Mouse (Mus musculus): Measurements from ENCODE around the gene Mbd5. TPM values are rescaled to one million over a fixed set of nuclear protein-coding genes. Genes with fewer than 3 reads are reported as not detected.
"Not testable (repeated sequence)": the region's sequence is repeated elsewhere in the genome, so short reads cannot be mapped to it uniquely, and the experiment has no call there.

The Mbd5 gene
- total RNA-seq, 2 experiments from 2014 or later = 125 to 148 TPM

DNA sequence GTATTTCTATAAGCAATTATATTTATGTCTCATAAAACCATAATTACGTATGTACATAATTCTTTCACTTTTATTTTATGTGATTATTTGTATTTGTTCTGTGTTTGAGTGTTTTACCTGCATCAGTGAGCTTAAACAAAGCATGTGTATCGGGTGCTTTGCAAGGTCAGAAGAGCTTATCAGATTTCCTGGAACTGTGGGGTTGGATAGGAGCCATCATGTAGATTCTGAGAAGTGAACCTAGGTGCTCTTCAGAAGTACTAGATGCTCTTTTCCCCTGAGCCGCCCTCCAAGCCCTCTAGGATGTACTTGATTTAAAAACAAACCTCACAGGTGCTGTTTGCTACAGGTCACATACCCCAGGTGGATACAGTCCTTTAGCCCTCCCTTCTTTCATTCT lies 227.7 kb downstream of the Mbd5 start:
- no peak for DNase-seq

DNA sequence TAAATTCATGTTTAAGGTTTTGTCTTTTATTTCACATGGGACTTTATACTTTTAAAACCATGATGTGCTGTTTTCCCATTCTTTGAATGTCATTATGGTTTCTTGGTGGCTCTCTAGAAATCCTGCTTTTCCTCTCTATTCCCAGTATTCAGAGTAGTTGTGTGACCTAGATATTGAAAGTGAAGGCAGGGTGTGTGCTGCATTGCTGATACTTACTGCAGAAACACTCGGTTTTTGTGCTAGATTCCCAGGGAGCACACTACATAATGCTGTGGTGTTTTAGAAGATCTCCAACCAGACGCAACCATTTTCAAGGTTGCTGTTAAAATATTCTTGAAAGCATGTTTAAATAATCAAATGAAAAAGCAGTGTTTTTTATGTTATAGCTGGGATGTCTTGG lies 241.7 kb downstream of the Mbd5 start:
- no peak for DNase-seq

DNA sequence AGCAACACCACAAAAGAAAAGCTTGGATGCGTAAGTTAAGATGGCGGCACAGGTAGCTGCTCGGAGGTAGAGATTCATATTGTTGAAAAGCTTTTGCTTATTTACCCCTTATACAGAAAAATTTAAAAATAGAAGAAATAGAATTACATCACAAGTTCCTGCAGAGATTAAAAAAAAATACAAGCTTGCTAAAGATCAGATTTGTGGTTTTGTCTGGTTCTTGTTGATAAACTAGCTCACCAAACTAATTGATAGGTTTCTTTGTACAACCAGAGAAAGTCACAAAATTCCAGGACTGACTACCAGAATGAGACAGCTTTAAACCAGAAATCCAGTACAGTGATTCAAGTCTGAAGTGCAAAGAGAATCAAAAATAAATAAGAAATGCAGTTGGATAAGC lies 242.4 kb downstream of the Mbd5 start:
- no peak for DNase-seq

- DNase-seq = no peak
Measured at GRCm38 (mm10) chr2:49204081-49204480, 254.8 kb downstream of the Mbd5 start.

DNA sequence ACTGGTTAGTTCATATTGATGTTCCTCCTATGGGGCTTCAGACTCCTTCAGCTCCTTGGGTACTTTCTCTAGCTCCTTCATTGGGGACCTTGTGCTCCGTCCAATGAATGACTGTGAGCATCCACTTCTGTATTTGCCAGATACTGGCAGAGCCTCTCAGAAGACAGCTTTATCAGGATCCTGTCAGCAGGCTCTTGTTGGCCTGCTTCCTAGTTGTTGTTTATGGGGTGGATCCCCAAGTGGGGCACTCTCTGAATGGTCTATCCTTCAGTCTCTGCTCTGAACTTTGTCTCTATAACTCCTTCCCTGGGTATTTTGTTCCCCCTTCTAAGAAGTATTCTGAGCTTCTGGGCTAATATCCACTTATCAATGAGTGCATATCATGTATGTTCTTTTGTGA lies 256.4 kb downstream of the Mbd5 start:
- not testable (repeated sequence) for DNase-seq

DNA sequence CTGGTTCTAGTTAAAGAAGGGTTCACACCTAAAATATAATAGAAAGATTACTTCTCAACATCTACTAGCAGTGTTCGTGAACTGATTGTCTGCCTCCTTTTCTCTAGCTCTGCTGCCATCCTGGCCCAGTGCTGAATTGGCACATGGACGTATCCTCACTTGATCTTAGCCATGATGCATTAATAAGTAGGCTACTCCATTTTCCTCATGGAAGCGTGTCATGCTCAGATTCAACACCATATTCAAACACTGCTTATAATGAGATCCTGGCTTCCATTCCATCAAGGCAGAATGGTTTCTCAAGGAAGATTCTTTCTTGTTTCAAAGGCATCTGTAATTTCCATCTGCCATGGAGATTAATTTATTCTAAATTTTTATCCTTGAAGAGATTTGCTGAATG lies 260.0 kb downstream of the Mbd5 start:
- DNase-seq = no peak

DNA sequence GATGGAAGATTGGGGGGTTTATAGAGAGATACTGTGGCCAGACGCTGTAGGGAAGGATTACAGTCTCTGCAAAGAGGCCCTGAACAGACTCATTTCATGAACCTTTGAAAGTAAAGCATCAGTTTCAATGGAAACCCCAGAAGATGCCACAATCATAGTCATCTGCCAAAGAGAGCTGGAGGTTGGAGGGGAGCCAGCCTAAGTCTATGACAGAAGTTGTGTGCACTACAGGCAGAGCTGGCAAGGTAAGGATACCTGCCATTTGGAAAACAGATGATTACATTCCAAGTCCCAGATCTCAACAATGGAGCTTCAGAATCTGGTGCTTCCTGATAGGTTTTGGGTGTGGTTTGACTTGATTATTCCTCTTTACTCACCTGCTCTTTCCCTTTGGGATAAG lies 261.1 kb downstream of the Mbd5 start:
- no peak for DNase-seq

GRCm38 (mm10) chr2:49229725-49230124 lies 280.4 kb downstream of the Mbd5 start:
- DNase-seq = no peak

DNA sequence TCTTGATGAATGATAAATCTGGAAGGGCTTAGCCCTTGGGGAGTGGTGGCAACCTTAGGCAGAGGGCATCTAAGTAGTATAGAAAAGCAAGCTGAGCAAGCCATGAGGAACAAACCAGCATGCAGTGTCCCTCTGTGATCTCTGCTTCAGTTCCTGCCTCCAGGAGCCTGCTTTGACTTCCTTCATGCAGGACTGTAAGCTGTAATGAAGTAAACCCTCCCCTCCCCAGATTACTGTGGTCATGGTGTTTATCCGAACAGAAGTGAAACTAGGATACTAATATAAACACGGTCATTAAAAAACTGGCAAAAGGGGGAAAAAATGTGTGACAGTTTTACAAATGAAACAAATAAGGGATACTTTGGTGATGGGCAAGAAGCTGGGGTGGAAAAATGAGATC lies 284.8 kb downstream of the Mbd5 start:
- DNase-seq = no peak

DNA sequence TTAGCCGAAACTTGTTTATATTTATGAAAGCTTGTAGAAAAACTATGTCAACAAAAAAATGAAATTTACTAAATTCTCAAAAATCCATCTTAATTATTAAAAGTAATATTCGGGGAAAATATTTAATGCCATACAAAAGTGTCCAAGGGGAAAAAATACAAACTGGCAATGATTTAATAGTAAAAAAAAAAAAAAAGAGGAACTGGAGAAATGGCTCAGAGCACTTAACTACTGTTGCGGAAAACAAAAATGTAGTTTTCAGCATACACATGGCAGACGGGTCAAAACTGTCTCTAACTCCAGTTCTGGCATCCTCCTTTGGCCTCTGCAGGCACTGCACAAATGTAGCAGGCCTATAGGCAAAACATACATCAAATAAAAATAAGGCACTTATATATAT lies 292.4 kb downstream of the Mbd5 start:
- DNase-seq = no peak

GRCm38 (mm10) chr2:49264092-49264491 lies 314.8 kb downstream of the Mbd5 start:
- no peak for DNase-seq

DNA sequence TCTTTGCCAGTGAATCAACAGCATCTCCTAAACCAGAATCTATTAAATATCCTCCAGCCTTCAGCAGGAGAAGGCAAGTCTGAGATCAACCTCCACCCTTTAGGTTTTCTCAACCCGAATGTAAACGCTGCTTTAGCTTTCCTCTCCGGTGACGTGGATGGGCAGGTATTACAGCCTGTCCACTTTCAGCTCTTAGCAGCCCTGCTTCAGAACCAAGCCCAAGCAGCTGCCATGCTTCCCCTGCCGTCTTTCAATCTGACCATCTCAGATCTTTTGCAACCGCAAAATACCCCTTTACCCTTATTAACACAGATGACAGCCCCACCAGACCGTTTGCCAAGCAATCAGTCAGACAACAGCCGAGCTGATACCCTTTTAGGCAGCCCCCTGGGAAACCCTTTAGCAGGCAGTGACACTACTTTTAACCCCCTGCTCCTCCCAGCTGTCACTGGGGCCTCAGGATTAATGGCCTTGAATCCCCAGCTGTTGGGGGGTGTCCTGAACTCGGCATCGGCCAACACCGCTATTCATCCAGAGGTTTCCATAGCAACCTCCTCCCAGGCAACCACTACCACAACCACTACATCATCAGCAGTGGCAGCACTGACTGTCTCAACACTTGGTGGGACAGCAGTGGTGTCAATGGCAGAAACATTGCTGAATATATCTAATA lies 323.1 kb downstream of the Mbd5 start:
- no peak for DNase-seq

- no peak for DNase-seq
Measured at GRCm38 (mm10) chr2:49276017-49276722, 326.9 kb downstream of the Mbd5 start.

GRCm38 (mm10) chr2:49280496-49280895 lies 331.2 kb downstream of the Mbd5 start:
- DNase-seq = no peak

- no peak for DNase-seq
Measured at GRCm38 (mm10) chr2:49283583-49283982, 334.3 kb downstream of the Mbd5 start.

DNA sequence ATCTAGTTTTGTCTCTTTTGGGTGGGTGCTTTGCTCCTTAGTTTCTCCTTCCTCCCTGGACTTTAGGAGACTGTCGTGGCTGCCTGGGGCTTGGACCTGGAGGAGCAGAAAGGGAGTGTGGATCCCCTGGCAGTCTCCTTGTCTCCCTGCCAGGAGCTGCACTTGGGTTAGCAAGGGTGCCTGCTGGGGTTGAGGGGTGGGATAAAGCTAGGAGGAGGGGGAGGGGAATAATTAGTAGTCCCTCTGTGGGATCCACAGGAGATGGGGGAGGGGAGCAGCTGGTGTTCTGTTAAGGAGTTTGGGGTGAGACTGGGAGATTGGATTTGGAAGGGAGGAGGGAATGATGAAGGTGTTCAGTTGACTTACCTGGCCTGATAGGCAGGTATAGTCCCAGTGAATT lies 337.7 kb downstream of the Mbd5 start:
- DNase-seq = no peak

DNA sequence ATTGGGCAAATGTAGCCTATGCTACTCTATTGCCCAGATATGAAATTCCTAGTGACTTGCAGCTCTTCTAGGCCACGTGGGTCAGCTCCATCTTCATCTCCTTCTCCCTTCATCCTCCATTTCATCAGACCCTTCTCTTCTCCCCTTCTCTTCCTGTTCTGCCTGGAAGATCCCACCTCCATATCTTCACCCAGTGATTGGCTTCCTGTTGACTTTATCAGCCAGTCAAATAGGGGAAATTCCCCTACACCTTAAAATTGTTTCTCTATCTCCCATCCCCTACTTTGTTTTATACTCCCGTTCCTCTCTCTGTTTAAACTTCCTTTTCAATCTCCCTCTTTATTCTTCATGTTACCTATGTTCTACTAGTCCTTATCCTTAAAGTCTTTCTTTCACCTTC lies 342.4 kb downstream of the Mbd5 start:
- DNase-seq = no peak

- peak; percentile 83 for DNase-seq
Measured at GRCm38 (mm10) chr2:49312629-49313447, 363.5 kb downstream of the Mbd5 start.

GRCm38 (mm10) chr2:49333594-49333993 lies 384.3 kb downstream of the Mbd5 start:
- no peak for DNase-seq

DNA sequence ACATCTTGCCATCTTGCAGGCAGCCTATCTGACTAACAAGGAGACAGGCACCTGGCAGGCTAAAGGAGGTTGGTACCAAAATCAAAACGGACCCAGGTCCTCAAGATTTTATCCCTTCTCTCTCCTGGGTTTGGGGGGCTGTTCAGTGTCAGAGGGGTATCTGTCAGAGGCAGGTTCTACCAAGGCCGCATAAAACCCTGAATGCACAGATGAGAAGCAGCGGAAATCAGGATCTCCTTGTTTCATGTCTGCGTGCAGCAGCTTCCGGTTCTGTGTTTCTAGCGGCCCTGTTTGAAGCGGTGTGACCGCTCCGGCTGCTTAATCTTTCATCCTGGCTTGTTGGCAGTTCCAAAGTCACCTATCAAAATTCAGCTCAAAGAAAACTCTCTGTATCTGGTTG lies 386.0 kb downstream of the Mbd5 start:
- no peak for DNase-seq

DNA sequence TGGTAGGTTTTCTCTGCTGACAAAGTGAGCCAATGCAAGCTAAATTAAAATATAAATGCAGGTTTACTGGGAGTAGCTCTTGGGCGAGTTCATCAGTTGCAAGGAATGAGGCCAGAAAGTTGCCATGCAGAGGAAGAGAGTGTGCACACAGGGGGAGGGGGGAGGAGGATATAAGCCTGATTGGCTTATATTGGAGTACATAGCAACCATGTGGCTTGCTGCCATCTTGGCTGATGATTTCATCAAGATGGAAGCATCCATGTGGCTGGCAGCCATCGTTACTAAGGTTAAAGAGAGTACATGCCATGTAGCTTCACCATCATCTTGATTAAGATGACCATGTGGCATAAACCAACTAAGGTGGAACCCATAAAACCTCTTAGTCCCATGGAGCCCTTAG lies 395.0 kb downstream of the Mbd5 start:
- no peak for DNase-seq

GRCm38 (mm10) chr2:49345786-49346185 lies 396.5 kb downstream of the Mbd5 start:
- DNase-seq = no peak

GRCm38 (mm10) chr2:49349813-49350212 lies 400.5 kb downstream of the Mbd5 start:
- no peak for DNase-seq

- no peak for DNase-seq
Measured at GRCm38 (mm10) chr2:49350852-49351251, 401.5 kb downstream of the Mbd5 start.
